Mouse (Mus musculus): ENCODE results near the gene Hoxd4. TPM values are rescaled to one million over a fixed set of nuclear protein-coding genes. Genes with fewer than 3 reads are reported as not detected.

The Hoxd4 gene
- polyA plus RNA-seq, 1 experiment, result not detected

- H3K79me3 ChIP-seq (ENCODE audit: low read depth), result no peaks in the 10 kb centered on the region
- no peak overlapping the region for H3K4me3 ChIP-seq (ENCODE audit: insufficient read depth, poor library complexity, severe bottlenecking)
- H3K79me2 ChIP-seq (ENCODE audit: control insufficient read depth, insufficient read depth), result no peaks in the 10 kb centered on the region
- no peak overlapping the region for H3ac ChIP-seq (ENCODE audit: control insufficient read depth, insufficient read length, low read depth)
- H3K36me3 ChIP-seq (ENCODE audit: control insufficient read depth, insufficient read depth), result no peaks in the 10 kb centered on the region
- H3K27me3 ChIP-seq (ENCODE audit: control insufficient read depth, insufficient read depth, insufficient read length), result peaks cover 74% of the 10 kb centered on the region
- TF ChIP-seq USF1 (IDR thresholded peaks at IDR 0.05; ENCODE audit: low read depth) (no peak), MYOG (IDR thresholded peaks at IDR 0.05; ENCODE audit: control insufficient read depth, extremely low read depth, insufficient read length) (no peak), CTCF (IDR thresholded peaks at IDR 0.05; ENCODE audit: control insufficient read depth, insufficient read depth, insufficient read length) (no peak)
These were observed 18.3 kb upstream of the Hoxd4 start for GRCm38 (mm10) chr2:74693432-74693827.

DNA sequence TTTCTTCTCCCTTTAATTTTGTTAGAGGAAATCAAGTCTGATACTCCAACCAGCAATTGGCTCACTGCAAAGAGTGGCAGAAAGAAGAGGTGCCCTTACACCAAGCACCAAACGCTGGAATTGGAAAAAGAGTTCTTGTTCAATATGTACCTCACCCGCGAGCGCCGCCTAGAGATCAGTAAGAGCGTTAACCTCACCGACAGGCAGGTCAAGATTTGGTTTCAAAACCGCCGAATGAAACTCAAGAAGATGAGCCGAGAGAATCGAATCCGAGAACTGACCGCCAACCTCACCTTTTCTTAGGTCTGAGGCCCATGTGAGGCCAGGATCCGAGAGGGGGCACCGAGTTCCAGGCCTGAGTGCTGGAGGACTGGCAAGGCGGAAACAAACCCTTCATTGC, 17.7 kb upstream of the Hoxd4 start:
- no peak overlapping the region for H3ac ChIP-seq (ENCODE audit: control insufficient read depth, insufficient read length, low read depth)
- no peaks in the 10 kb centered on the region for H3K79me2 ChIP-seq (ENCODE audit: control insufficient read depth, insufficient read depth)
- TF ChIP-seq MYOD1 (IDR thresholded peaks at IDR 0.05; ENCODE audit: control insufficient read depth, insufficient read length, low read depth) (no peak), MYOG (IDR thresholded peaks at IDR 0.05; ENCODE audit: control insufficient read depth, extremely low read depth, insufficient read length) (no peak), MAX (IDR thresholded peaks at IDR 0.05) (no peak), CTCF (IDR thresholded peaks at IDR 0.05; ENCODE audit: control insufficient read depth, insufficient read depth, insufficient read length) (no peak), USF1 (IDR thresholded peaks at IDR 0.05; ENCODE audit: low read depth) (no peak), CEBPB (IDR thresholded peaks at IDR 0.05; ENCODE audit: low read depth) (no peak), FOSL1 (IDR thresholded peaks at IDR 0.05; ENCODE audit: insufficient read depth, low read length, poor library complexity, severe bottlenecking) (no peak)
- H3K36me3 ChIP-seq (ENCODE audit: control insufficient read depth, insufficient read depth), result no peaks in the 10 kb centered on the region
- H3K27me3 ChIP-seq (ENCODE audit: control insufficient read depth, insufficient read depth, insufficient read length), result peaks cover 78% of the 10 kb centered on the region
- no peak overlapping the region for H3K4me3 ChIP-seq (ENCODE audit: insufficient read depth, poor library complexity, severe bottlenecking)
- no peaks in the 10 kb centered on the region for H3K79me3 ChIP-seq (ENCODE audit: low read depth)

GRCm38 (mm10) chr2:74695383-74695782, 16.3 kb upstream of the Hoxd4 start:
- H3K4me3 ChIP-seq (ENCODE audit: insufficient read depth, poor library complexity, severe bottlenecking), result no peak overlapping the region
- H3K79me3 ChIP-seq (ENCODE audit: low read depth), result no peaks in the 10 kb centered on the region
- TF ChIP-seq USF1 (IDR thresholded peaks at IDR 0.05; ENCODE audit: low read depth), result no peak
- no peaks in the 10 kb centered on the region for H3K36me3 ChIP-seq (ENCODE audit: control insufficient read depth, insufficient read depth)
- H3K79me2 ChIP-seq (ENCODE audit: control insufficient read depth, insufficient read depth), result no peaks in the 10 kb centered on the region
- H3ac ChIP-seq (ENCODE audit: control insufficient read depth, insufficient read length, low read depth), result no peak overlapping the region
- peaks cover 81% of the 10 kb centered on the region for H3K27me3 ChIP-seq (ENCODE audit: control insufficient read depth, insufficient read depth, insufficient read length)

GRCm38 (mm10) chr2:74695813-74696430, 15.8 kb upstream of the Hoxd4 start:
- H3ac ChIP-seq (ENCODE audit: control insufficient read depth, insufficient read length, low read depth), result no peak overlapping the region
- H3K79me2 ChIP-seq (ENCODE audit: control insufficient read depth, insufficient read depth), result no peaks in the 10 kb centered on the region
- no peak overlapping the region for H3K4me3 ChIP-seq (ENCODE audit: insufficient read depth, poor library complexity, severe bottlenecking)
- no peaks in the 10 kb centered on the region for H3K79me3 ChIP-seq (ENCODE audit: low read depth)
- H3K27me3 ChIP-seq (ENCODE audit: control insufficient read depth, insufficient read depth, insufficient read length), result peaks cover 86% of the 10 kb centered on the region
- TF ChIP-seq MYOG (IDR thresholded peaks at IDR 0.05; ENCODE audit: control insufficient read depth, extremely low read depth, insufficient read length), result no peak
- no peak for TF ChIP-seq MAX (IDR thresholded peaks at IDR 0.05)
- no peak for TF ChIP-seq CTCF (IDR thresholded peaks at IDR 0.05; ENCODE audit: control insufficient read depth, insufficient read depth, insufficient read length)
- no peak for TF ChIP-seq FOSL1 (IDR thresholded peaks at IDR 0.05; ENCODE audit: insufficient read depth, low read length, poor library complexity, severe bottlenecking)
- no peak for TF ChIP-seq CEBPB (IDR thresholded peaks at IDR 0.05; ENCODE audit: low read depth)
- no peak for TF ChIP-seq USF1 (IDR thresholded peaks at IDR 0.05; ENCODE audit: low read depth)
- no peaks in the 10 kb centered on the region for H3K36me3 ChIP-seq (ENCODE audit: control insufficient read depth, insufficient read depth)

GRCm38 (mm10) chr2:74696442-74697335, 15.0 kb upstream of the Hoxd4 start:
- no peak overlapping the region for H3K4me3 ChIP-seq (ENCODE audit: insufficient read depth, poor library complexity, severe bottlenecking)
- H3K79me2 ChIP-seq (ENCODE audit: control insufficient read depth, insufficient read depth), result no peaks in the 10 kb centered on the region
- no peaks in the 10 kb centered on the region for H3K36me3 ChIP-seq (ENCODE audit: control insufficient read depth, insufficient read depth)
- TF ChIP-seq CEBPB (IDR thresholded peaks at IDR 0.05; ENCODE audit: low read depth), result no peak
- TF ChIP-seq USF1 (IDR thresholded peaks at IDR 0.05; ENCODE audit: low read depth), result no peak
- no peak for TF ChIP-seq MYOG (IDR thresholded peaks at IDR 0.05; ENCODE audit: control insufficient read depth, extremely low read depth, insufficient read length)
- TF ChIP-seq CTCF (IDR thresholded peaks at IDR 0.05; ENCODE audit: control insufficient read depth, insufficient read depth, insufficient read length), result no peak
- no peak for TF ChIP-seq MYOD1 (IDR thresholded peaks at IDR 0.05; ENCODE audit: control insufficient read depth, insufficient read length, low read depth)
- TF ChIP-seq MAX (IDR thresholded peaks at IDR 0.05), result no peak
- TF ChIP-seq FOSL1 (IDR thresholded peaks at IDR 0.05; ENCODE audit: insufficient read depth, low read length, poor library complexity, severe bottlenecking), result no peak
- peaks cover 80% of the 10 kb centered on the region for H3K27me3 ChIP-seq (ENCODE audit: control insufficient read depth, insufficient read depth, insufficient read length)
- no peak overlapping the region for H3ac ChIP-seq (ENCODE audit: control insufficient read depth, insufficient read length, low read depth)
- no peaks in the 10 kb centered on the region for H3K79me3 ChIP-seq (ENCODE audit: low read depth)

Measured in C2C12 (cell line).